Mouse (Mus musculus): Measurements from ENCODE around the gene Jpt1.

- TF ChIP-seq CTCF (IDR thresholded peaks at IDR 0.05; ENCODE audit: insufficient read depth, low read length) = no peak
- TF ChIP-seq POLR2A (IDR thresholded peaks at IDR 0.05; ENCODE audit: borderline replicate concordance, extremely low read depth, low read depth, low read length) = no peak
These were observed 21.8 kb downstream of the Jpt1 start for GRCm38 (mm10) chr11:115492387-115492786.
